Mouse (Mus musculus) midbrain, postnatal 0 days (tissue): ENCODE measurements around the gene Med4. TPM values are rescaled to one million over a fixed set of nuclear protein-coding genes. Genes with fewer than 3 reads are reported as not detected.

Experiments used
- ATAC-seq: fragments of 200-750 bp; cut with Nextera tagmentation; 2 replicates; pipeline ENCODE4 v1.8.0; 2017; ENCODE audit warnings: moderate number of reproducible peaks, mild to moderate bottlenecking, moderate TSS enrichment, moderate library complexity; ENCODE audit not compliant: low FRiP score
- DNase-seq: peaks from one replicate; pipeline ENCODE4 v3.0.0-alpha.2; 2015; ENCODE audit warnings: low spot score
- H3K27ac ChIP-seq: fragments of 300-500 bp; sonication (generic); 2 replicates; pipeline ENCODE4 v1.5.1; 2014; ENCODE audit warnings: low read depth, mild to moderate bottlenecking, low read length, mixed read lengths
- H3K27me3 ChIP-seq: fragments of 300-500 bp; sonication (generic); 2 replicates; pipeline ENCODE4 v1.6.1; 2014; ENCODE audit warnings: low read length, control low read depth, mixed read lengths; ENCODE audit not compliant: insufficient read depth
- H3K36me3 ChIP-seq: fragments of 300-500 bp; sonication (generic); 2 replicates; pipeline ENCODE4 v1.6.1; 2014; ENCODE audit warnings: low read length, control low read depth, mixed read lengths; ENCODE audit not compliant: insufficient read depth
- H3K4me1 ChIP-seq: fragments of 300-500 bp; sonication (generic); 2 replicates; pipeline ENCODE4 v1.6.1; 2014; ENCODE audit warnings: mild to moderate bottlenecking, control low read depth, antibody characterized with exemption, low read length, mixed read lengths; ENCODE audit not compliant: insufficient read depth
- H3K4me2 ChIP-seq: fragments of 300-500 bp; sonication (generic); 2 replicates; pipeline ENCODE4 v1.6.1; 2014; ENCODE audit warnings: low read depth, mild to moderate bottlenecking, low read length, mixed read lengths; ENCODE audit not compliant: poor library complexity, severe bottlenecking
- H3K4me3 ChIP-seq: fragments of 300-500 bp; sonication (generic); 2 replicates; pipeline ENCODE4 v1.5.1; 2014; ENCODE audit warnings: low read depth, mild to moderate bottlenecking, low read length, moderate library complexity
- H3K9ac ChIP-seq: fragments of 300-500 bp; sonication (generic); replicated peaks from 2 replicates; pipeline ENCODE4 v1.6.1; 2014; ENCODE audit warnings: mild to moderate bottlenecking, low read length, moderate library complexity, mixed read lengths; ENCODE audit not compliant: poor library complexity, severe bottlenecking
- H3K9me3 ChIP-seq: fragments of 300-500 bp; sonication (generic); 2 replicates; pipeline ENCODE4 v1.6.1; 2016; ENCODE audit warnings: low read length, control low read depth
- CTCF ChIP-seq: IDR thresholded peaks from 2 replicates; pipeline ENCODE4 v1.5.1; 2016; ENCODE audit warnings: antibody characterized with exemption, mild to moderate bottlenecking
- WGBS: fragments of 180-500 bp; shearing (Covaris S2); extraction: QIAGEN DNeasy Blood & Tissue Kit; methylation state at CpG from one replicate; pipeline ENCODE4 v1.1.7; 2014; 5-methylcytosine and 5-hydroxymethylcytosine counted together
- polyA plus RNA-seq: library from polyadenylated mRNA; unstranded; fragments of >200 nt; fragmentation: Nextera tagmentation; extraction: Ambion mirVana; gene quantifications from 2 replicates; pipeline ENCODE4 v1.2.1, GENCODE M21; 2015
- total RNA-seq: library from RNA; depleted of rRNA; stranded (reverse); fragments of >200 nt; gene quantifications from 2 replicates; pipeline ENCODE4 v1.2.3, GENCODE M21; 2014

Med4 gene
- total and polyA plus RNA-seq, 2 experiments from 2014 or later, result 25.2 to 81.7 TPM

DNA sequence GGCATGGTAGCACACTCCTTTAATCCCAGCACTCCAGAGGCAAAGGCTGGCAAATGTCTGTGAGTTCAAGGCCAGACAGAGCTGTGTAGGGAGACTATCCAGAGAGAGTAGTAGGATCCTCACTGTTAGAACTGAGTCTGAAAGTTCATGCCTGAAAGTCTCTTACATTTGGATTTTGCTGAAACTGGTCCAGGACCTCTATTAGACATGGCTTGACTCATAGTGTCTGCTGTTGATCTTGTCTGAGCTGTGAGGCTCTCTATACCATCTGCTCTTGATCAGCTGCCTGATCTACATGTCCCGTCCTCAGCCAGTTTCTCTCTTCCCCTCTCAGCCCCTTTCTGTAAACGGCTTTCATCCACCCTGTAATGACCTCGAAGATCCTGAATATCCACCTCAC is 31.5 kb upstream of the Med4 start:
- Histone ChIP-seq H3K9ac (no peak overlapping the region), H3K27ac (no peak overlapping the region), H3K27me3 (no peaks in the 10 kb centered on the region), H3K4me2 (no peak overlapping the region), H3K4me3 (no peak overlapping the region), H3K9me3 (no peaks in the 10 kb centered on the region), H3K36me3 (no peaks in the 10 kb centered on the region), H3K4me1 (no peaks in the 10 kb centered on the region)
- TF ChIP-seq CTCF, result no peak
- DNase-seq (no peak), ATAC-seq (no peak)
- 83% methylated on average over 3 of the region's 3 CpGs for WGBS

DNA sequence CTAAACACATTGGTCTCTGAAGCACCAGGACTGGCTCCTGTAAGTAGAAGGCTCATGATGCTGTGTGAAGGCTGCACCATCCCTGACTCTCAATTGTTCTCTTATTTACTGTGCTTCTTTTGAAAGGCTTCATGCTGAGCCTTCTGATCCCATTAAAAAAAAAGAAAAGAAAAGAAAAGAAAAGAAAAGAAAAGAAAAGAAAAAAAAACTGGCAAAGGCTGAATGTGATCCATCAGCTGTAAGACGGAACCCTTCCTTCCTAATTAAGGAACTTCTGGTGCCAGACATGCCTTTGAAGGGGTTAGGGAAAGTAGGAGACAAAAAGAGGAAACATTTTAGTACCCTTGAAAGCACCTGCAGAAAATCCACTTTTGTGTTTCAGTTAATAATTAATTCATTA is 30.1 kb upstream of the Med4 start:
- H3K9me3 ChIP-seq, result no peaks in the 10 kb centered on the region
- H3K4me2 ChIP-seq, result no peak overlapping the region
- ATAC-seq (no peak), DNase-seq (no peak)
- no peaks in the 10 kb centered on the region for H3K4me1 ChIP-seq
- H3K27me3 ChIP-seq, result no peaks in the 10 kb centered on the region
- no peak overlapping the region for H3K27ac ChIP-seq
- H3K36me3 ChIP-seq, result no peaks in the 10 kb centered on the region
- no peak for TF ChIP-seq CTCF
- 28% methylated on average over 1 of the region's 1 CpGs for WGBS
- H3K4me3 ChIP-seq, result no peak overlapping the region
- no peak overlapping the region for H3K9ac ChIP-seq

DNA sequence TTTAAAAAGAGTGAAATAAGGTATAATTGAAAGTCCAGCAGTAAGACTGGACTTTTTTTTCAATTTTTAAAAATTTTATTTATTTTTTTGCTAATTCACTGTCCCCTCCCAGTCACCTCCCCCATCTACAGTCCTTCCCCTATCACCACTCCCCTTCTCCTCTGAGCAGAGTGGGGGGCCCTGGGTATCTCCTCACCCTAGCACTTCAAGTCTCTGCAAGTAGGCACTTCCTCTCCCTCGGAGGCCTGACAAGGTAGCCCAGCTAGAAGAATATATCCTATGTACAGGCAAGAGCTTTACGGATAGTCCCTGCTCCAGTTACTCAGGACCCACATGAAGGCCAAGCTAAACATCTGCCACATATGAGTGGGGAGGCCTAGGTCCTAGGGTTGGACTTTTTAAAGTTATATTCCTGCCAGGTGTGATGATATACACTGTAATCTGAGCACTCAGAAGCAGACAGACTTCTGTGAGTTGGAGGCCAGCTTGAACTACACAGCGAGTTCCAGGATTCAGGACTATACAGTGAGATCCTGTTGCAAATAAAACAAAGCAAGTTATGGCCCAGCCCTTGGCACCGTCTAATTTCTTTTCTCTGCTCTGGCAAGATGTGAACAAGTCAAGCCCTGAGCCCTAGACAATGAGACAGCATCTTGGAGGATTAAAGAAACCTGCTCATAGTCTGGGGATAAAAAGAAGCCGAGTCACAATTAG is 26.2 kb upstream of the Med4 start:
- Histone ChIP-seq H3K4me2 (no peak overlapping the region), H3K27me3 (no peaks in the 10 kb centered on the region), H3K4me1 (no peaks in the 10 kb centered on the region), H3K27ac (no peak overlapping the region), H3K9ac (no peak overlapping the region), H3K36me3 (no peaks in the 10 kb centered on the region), H3K4me3 (no peak overlapping the region), H3K9me3 (no peaks in the 10 kb centered on the region)
- TF ChIP-seq CTCF, result no peak
- ATAC-seq (no peak), DNase-seq (no peak)
- WGBS, result 69% methylated on average over 5 of the region's 5 CpGs

DNA sequence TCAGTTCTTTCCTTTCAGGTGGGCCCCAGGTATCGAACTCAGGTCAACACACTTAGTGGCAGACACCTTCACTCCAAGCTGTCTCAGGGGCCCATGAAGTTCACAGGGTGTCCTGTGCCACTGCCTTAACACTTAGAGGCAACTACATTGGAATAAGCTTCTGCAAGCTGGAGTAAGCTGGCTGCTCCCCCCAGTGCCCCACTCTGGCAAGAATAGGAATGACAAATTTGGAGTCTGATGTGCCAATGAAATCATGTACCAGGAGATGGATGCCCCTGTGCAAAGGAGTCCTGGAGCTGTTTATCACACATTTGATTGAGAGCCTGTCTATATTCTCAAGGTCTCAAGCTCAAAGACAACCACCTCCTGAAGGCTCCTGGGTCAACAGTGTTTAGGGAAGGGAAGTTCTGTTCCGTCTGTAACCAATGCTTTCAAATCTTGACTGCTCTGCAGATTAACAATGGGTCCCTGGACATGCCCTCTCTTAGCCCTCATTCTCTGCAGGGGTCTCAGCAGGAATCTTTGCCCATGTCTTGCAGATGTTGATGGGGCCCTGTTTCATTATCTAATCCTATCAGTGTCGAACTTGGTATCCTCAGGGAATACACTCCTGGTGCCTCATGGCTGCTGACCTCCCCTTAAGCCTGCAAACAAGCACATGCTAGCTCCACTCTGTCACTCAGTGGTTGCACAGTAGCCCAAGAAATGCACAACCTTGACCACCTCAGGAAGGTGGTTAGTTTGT is 25.3 kb upstream of the Med4 start:
- no peak for DNase-seq
- ATAC-seq, result no peak
- no peaks in the 10 kb centered on the region for H3K36me3 ChIP-seq
- no peaks in the 10 kb centered on the region for H3K27me3 ChIP-seq
- no peak overlapping the region for H3K9ac ChIP-seq
- no peaks in the 10 kb centered on the region for H3K9me3 ChIP-seq
- H3K4me1 ChIP-seq, result no peaks in the 10 kb centered on the region
- WGBS, result 63% methylated on average over 3 of the region's 3 CpGs
- H3K27ac ChIP-seq, result no peak overlapping the region
- no peak; the same call in 1 of the 2 replicates for TF ChIP-seq CTCF
- H3K4me2 ChIP-seq, result no peak overlapping the region
- H3K4me3 ChIP-seq, result no peak overlapping the region

DNA sequence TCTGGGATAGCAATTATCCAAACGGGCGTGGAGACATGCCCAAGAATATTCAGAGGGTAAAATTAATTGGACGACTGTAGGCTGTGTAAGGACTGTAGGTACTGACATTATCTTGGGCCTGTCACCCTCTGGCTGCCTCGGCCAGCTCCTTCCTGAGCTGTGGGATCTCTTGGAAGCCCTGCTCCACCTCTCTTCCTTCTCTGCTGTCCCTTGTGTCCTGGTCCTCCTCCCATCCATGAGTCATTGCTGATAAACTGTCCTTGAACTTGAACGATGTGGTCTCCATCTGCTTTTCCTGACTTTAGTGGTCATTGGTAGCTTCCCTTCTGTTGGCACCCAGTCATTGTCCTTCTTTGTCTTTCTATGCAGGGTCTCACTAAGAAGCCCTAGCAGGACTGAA is 23.2 kb upstream of the Med4 start:
- Histone ChIP-seq H3K9me3 (no peaks in the 10 kb centered on the region), H3K27me3 (no peaks in the 10 kb centered on the region), H3K4me2 (no peak overlapping the region), H3K36me3 (no peaks in the 10 kb centered on the region), H3K4me3 (no peak overlapping the region), H3K4me1 (no peaks in the 10 kb centered on the region), H3K27ac (no peak overlapping the region), H3K9ac (no peak overlapping the region)
- no peak for ATAC-seq
- DNase-seq, result no peak
- 78% methylated on average over 5 of the region's 5 CpGs for WGBS
- TF ChIP-seq CTCF, result no peak

DNA sequence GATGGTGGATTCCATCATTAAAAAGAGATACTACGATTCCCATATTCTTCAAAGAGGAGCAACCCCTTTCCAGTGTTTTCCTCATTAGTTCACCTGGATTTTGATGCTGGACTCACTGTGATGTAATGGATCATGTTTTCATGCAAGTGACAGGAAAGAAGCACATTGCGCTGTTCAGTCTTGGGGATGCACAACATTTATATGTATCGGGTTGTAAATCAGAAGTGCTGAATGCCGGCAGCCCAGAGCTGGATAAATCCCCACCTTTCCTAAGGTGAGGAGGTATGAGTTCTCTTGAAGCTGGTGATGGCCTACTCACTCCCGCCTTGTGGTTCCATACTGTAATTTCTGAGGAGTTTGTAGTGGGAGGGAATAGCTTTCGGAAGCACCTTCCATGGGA is 16.5 kb upstream of the Med4 start:
- Histone ChIP-seq H3K27me3 (no peaks in the 10 kb centered on the region), H3K4me2 (no peak overlapping the region), H3K4me3 (no peak overlapping the region), H3K9me3 (no peaks in the 10 kb centered on the region), H3K36me3 (no peaks in the 10 kb centered on the region), H3K27ac (no peak overlapping the region), H3K4me1 (no peaks in the 10 kb centered on the region), H3K9ac (no peak overlapping the region)
- ATAC-seq (no peak), DNase-seq (no peak)
- TF ChIP-seq CTCF, result no peak
- 95% methylated on average over 6 of the region's 6 CpGs for WGBS
